Mouse (Mus musculus) hindbrain, postnatal 0 days (tissue): Measurements from ENCODE around the gene Spata20. TPM values are rescaled to one million over a fixed set of nuclear protein-coding genes. Genes with fewer than 3 reads are reported as not detected.
A peak's percentile ranks its signal among the peaks of the same experiment; 100 is the strongest.

Source experiments
- ATAC-seq: fragments of 200-750 bp; cut with Nextera tagmentation; 2 replicates; pipeline ENCODE4 v1.8.0; 2017; ENCODE audit warnings: mild to moderate bottlenecking, moderate TSS enrichment, moderate library complexity
- DNase-seq: peaks from one replicate; pipeline ENCODE4 v3.0.0-alpha.2; 2015; ENCODE audit warnings: low spot score
- H3K27ac ChIP-seq: fragments of 300-500 bp; sonication (generic); 2 replicates; pipeline ENCODE4 v1.5.1; 2014; ENCODE audit warnings: mild to moderate bottlenecking
- H3K27me3 ChIP-seq: fragments of 300-500 bp; sonication (generic); 2 replicates; pipeline ENCODE4 v1.6.1; 2014; ENCODE audit warnings: low read length, mixed read lengths; ENCODE audit not compliant: insufficient read depth
- H3K36me3 ChIP-seq: fragments of 300-500 bp; sonication (generic); 2 replicates; pipeline ENCODE4 v1.6.1; 2014; ENCODE audit warnings: low read length, mixed read lengths; ENCODE audit not compliant: insufficient read depth
- H3K4me1 ChIP-seq: fragments of 300-500 bp; sonication (generic); 2 replicates; pipeline ENCODE4 v1.6.1; 2014; ENCODE audit warnings: antibody characterized with exemption, low read length, mixed read lengths; ENCODE audit not compliant: insufficient read depth
- H3K4me2 ChIP-seq: fragments of 300-500 bp; sonication (generic); 2 replicates; pipeline ENCODE4 v1.6.1; 2014; ENCODE audit warnings: low read depth, mild to moderate bottlenecking, low read length, moderate library complexity, mixed read lengths
- H3K4me3 ChIP-seq: fragments of 300-500 bp; sonication (generic); 2 replicates; pipeline ENCODE4 v1.5.1; 2014; ENCODE audit warnings: low read length
- H3K9ac ChIP-seq: fragments of 300-500 bp; sonication (generic); replicated peaks from 2 replicates; pipeline ENCODE4 v1.6.1; 2014; ENCODE audit warnings: mild to moderate bottlenecking, low read length, moderate library complexity, mixed read lengths
- H3K9me3 ChIP-seq: fragments of 300-500 bp; sonication (generic); 2 replicates; pipeline ENCODE4 v1.6.1; 2016; ENCODE audit warnings: low read length, mixed read lengths
- CTCF ChIP-seq: IDR thresholded peaks from 2 replicates; pipeline ENCODE4 v1.5.1; 2016; ENCODE audit warnings: antibody characterized with exemption, control low read depth, low read depth
- WGBS: fragments of 180-500 bp; shearing (Covaris S2); extraction: QIAGEN DNeasy Blood & Tissue Kit; methylation state at CpG from one replicate; pipeline ENCODE4 v1.1.7; 2014; 5-methylcytosine and 5-hydroxymethylcytosine counted together
- polyA plus RNA-seq: library from polyadenylated mRNA; unstranded; fragments of >200 nt; fragmentation: Nextera tagmentation; extraction: Ambion mirVana; gene quantifications from 2 replicates; pipeline ENCODE4 v1.2.1, GENCODE M21; 2015
- total RNA-seq: library from RNA; depleted of rRNA; stranded (reverse); fragments of >200 nt; gene quantifications from 2 replicates; pipeline ENCODE4 v1.2.3, GENCODE M21; 2014

Spata20 gene
- total and polyA plus RNA-seq, 2 experiments from 2014 or later: 1.0 to 1.5 TPM

DNA sequence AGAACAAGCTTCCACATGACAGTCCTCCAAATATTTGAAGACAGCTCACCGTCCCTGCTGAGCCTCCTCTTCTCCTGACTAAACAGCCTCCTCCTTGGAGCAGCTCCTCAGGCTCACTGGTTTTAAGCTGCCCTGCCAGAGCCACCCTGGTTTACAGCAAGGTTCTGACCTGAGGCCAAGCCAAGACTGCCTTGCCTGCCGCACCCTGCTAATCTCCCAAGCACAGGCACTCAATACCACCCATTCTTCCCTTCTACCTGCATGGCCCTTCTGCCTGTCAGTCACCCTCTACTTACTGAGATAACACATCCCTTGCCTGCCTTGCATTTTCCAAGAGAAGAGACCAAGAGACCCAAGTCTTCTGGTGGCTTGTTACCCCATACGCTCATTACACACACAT is 29.6 kb downstream of the Spata20 start:
- Histone ChIP-seq H3K4me3 (no peak overlapping the region), H3K27me3 (no peaks in the 10 kb centered on the region), H3K36me3 (peaks cover 19% of the 10 kb centered on the region), H3K4me1 (peaks cover 10% of the 10 kb centered on the region; the same call in 1 of the 2 replicates), H3K9me3 (no peaks in the 10 kb centered on the region), H3K27ac (no peak overlapping the region), H3K9ac (no peak overlapping the region; the same call in 1 of the 2 replicates), H3K4me2 (no peak overlapping the region)
- ATAC-seq: no peak
- 70% methylated on average over 3 of the region's 3 CpGs for WGBS
- DNase-seq: no peak
- TF ChIP-seq CTCF: no peak

GRCm38 (mm10) chr11:94455161-94455820 is 30.7 kb downstream of the Spata20 start:
- Histone ChIP-seq H3K9me3 (no peaks in the 10 kb centered on the region), H3K4me2 (no peak overlapping the region), H3K4me3 (no peak overlapping the region), H3K4me1 (peaks cover 13% of the 10 kb centered on the region), H3K36me3 (peaks cover 16% of the 10 kb centered on the region), H3K9ac (0 out of 2 replicates have a peak overlapping the region, but pooled peaks have one; percentile 3), H3K27ac (no peak overlapping the region), H3K27me3 (no peaks in the 10 kb centered on the region)
- no peak for TF ChIP-seq CTCF
- ATAC-seq (0 out of 2 replicates have a peak, but pooled peaks have one; percentile 42), DNase-seq (no peak)
- 60% methylated on average over 10 of the region's 10 CpGs for WGBS

DNA sequence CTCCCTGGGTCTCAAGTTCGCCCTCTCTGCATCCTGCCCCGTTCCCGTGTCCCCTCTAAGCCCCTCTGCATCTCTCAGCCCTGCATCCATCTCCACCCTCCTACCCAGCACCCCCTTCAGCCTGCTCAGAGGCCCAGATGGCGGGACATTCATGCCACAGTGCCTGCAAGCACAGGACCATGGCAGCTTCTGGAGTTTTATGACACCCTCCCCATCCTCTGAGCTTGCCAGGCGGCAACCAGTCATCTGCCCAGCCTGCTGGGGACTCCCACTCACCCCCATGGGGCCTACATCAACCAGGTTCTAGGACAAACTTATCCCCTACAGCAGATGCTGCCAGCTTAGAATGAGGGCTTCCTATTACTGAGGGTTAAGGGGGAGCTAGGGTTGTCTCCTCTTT is 31.2 kb downstream of the Spata20 start:
- Histone ChIP-seq H3K27me3 (no peaks in the 10 kb centered on the region), H3K9ac (no peak overlapping the region), H3K4me2 (no peak overlapping the region), H3K27ac (no peak overlapping the region), H3K9me3 (no peaks in the 10 kb centered on the region), H3K4me3 (no peak overlapping the region), H3K4me1 (peaks cover 13% of the 10 kb centered on the region), H3K36me3 (peaks cover 16% of the 10 kb centered on the region)
- TF ChIP-seq CTCF: no peak
- 61% methylated on average over 5 of the region's 5 CpGs for WGBS
- DNase-seq: no peak
- no peak for ATAC-seq

GRCm38 (mm10) chr11:94451091-94451773 is 34.7 kb downstream of the Spata20 start:
- Histone ChIP-seq H3K9ac (no peak overlapping the region), H3K36me3 (no peaks in the 10 kb centered on the region), H3K27ac (no peak overlapping the region), H3K27me3 (no peaks in the 10 kb centered on the region), H3K4me2 (no peak overlapping the region), H3K4me3 (no peak overlapping the region), H3K9me3 (no peaks in the 10 kb centered on the region), H3K4me1 (peaks cover 18% of the 10 kb centered on the region)
- 68% methylated on average over 12 of the region's 12 CpGs for WGBS
- TF ChIP-seq CTCF: no peak
- DNase-seq (no peak), ATAC-seq (no peak)

DNA sequence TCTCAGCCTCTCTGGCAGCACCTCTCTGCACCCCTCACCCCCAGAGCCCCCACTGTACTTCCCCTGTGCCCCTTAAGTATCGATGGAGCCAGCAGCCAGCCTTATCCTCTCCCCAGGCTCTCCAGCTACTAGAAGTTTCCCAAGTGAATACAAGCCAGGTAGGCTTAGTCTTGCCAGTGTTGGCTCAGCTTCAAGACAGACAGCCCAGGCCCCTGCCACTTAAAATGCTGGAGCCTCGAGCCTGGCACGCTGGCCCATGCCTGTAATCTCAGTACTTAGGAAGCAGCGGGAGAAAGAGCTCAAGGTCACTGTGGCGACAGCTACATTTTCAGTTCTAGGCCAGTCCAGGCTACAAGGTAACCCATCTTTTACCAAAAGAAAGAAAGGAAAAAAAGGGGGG is 36.1 kb downstream of the Spata20 start:
- H3K36me3 ChIP-seq: no peaks in the 10 kb centered on the region
- no peak for DNase-seq
- no peak overlapping the region for H3K4me3 ChIP-seq
- no peak for ATAC-seq
- no peak for TF ChIP-seq CTCF
- no peak overlapping the region for H3K4me2 ChIP-seq
- peak overlapping the region; percentile 58; the same call in 1 of the 2 replicates for H3K27ac ChIP-seq
- no peak overlapping the region for H3K9ac ChIP-seq
- H3K4me1 ChIP-seq: peaks cover 22% of the 10 kb centered on the region
- no peaks in the 10 kb centered on the region for H3K9me3 ChIP-seq
- 25% methylated on average over 5 of the region's 5 CpGs for WGBS
- no peaks in the 10 kb centered on the region for H3K27me3 ChIP-seq

GRCm38 (mm10) chr11:94449239-94449638 is 36.7 kb downstream of the Spata20 start:
- Histone ChIP-seq H3K4me2 (no peak overlapping the region), H3K27me3 (no peaks in the 10 kb centered on the region), H3K9ac (no peak overlapping the region), H3K36me3 (no peaks in the 10 kb centered on the region), H3K27ac (peak overlapping the region; percentile 58; the same call in 1 of the 2 replicates), H3K4me3 (no peak overlapping the region), H3K9me3 (no peaks in the 10 kb centered on the region), H3K4me1 (peaks cover 19% of the 10 kb centered on the region)
- no peak for ATAC-seq
- WGBS: 29% methylated on average over 8 of the region's 8 CpGs
- TF ChIP-seq CTCF: no peak
- no peak for DNase-seq

DNA sequence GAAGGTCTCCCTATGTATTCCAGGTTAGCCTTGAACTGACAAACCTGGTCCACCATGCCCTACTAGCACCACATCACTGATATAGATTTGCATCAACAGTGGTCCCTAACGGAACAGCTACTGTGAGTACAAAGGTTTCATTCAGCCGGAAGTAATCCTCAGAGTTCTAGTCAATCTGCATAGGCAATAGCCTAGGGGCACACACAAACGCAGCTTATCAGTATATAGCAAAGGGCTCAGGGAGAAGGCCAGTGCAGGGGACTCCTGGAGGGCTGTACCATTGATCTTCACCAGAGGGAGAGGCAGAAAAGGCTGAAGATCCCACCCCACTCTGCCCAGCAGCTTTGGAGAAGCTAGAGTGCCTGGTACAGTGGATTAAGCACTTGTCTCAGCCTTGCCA is 39.0 kb downstream of the Spata20 start:
- peaks cover 22% of the 10 kb centered on the region for H3K4me1 ChIP-seq
- no peak overlapping the region for H3K27ac ChIP-seq
- no peaks in the 10 kb centered on the region for H3K9me3 ChIP-seq
- no peak overlapping the region for H3K4me3 ChIP-seq
- DNase-seq (no peak), ATAC-seq (no peak)
- WGBS: 9% methylated on average over 3 of the region's 3 CpGs
- no peak overlapping the region for H3K4me2 ChIP-seq
- H3K27me3 ChIP-seq: no peaks in the 10 kb centered on the region
- no peak for TF ChIP-seq CTCF
- H3K36me3 ChIP-seq: no peaks in the 10 kb centered on the region; the same call in 1 of the 2 replicates
- H3K9ac ChIP-seq: no peak overlapping the region
